Mouse (Mus musculus) neural tube, embryonic 12.5 days (tissue): ENCODE results near the gene Hist1h3i. TPM values are rescaled to one million over a fixed set of nuclear protein-coding genes. Genes with fewer than 3 reads are reported as not detected.
"Not testable (repeated sequence)": the region's sequence is repeated elsewhere in the genome, so short reads cannot be mapped to it uniquely, and the experiment has no call there.

Experiments
- ATAC-seq: fragments of 200-750 bp; cut with Nextera tagmentation; 2 replicates; pipeline ENCODE4 v1.8.0; 2017; ENCODE audit warnings: low read depth, mild to moderate bottlenecking, moderate TSS enrichment, moderate library complexity; ENCODE audit not compliant: low FRiP score
- H3K27ac ChIP-seq: fragments of 300-500 bp; sonication (generic); 2 replicates; pipeline ENCODE4 v1.5.1; 2016
- H3K27me3 ChIP-seq: fragments of 300-500 bp; sonication (generic); replicated peaks from 2 replicates; pipeline ENCODE4 v1.6.1; 2016; ENCODE audit warnings: mild to moderate bottlenecking
- H3K36me3 ChIP-seq: fragments of 300-500 bp; sonication (generic); 2 replicates; pipeline ENCODE4 v1.6.1; 2016; ENCODE audit warnings: mild to moderate bottlenecking
- H3K4me1 ChIP-seq: fragments of 300-500 bp; sonication (generic); 2 replicates; pipeline ENCODE4 v1.6.1; 2016
- H3K4me2 ChIP-seq: fragments of 300-500 bp; sonication (generic); replicated peaks from 2 replicates; pipeline ENCODE4 v1.6.1; 2016; ENCODE audit warnings: mild to moderate bottlenecking
- H3K4me3 ChIP-seq: fragments of 300-500 bp; sonication (generic); 2 replicates; pipeline ENCODE4 v1.5.1; 2016
- H3K9ac ChIP-seq: fragments of 300-500 bp; sonication (generic); 2 replicates; pipeline ENCODE4 v1.6.1; 2016; ENCODE audit warnings: mild to moderate bottlenecking
- H3K9me3 ChIP-seq: fragments of 300-500 bp; sonication (generic); 2 replicates; pipeline ENCODE4 v1.6.1; 2016; ENCODE audit warnings: mild to moderate bottlenecking
- WGBS: fragments of 180-500 bp; shearing (Covaris S2); methylation state at CpG from one replicate; pipeline ENCODE4 v1.1.7; 2016; 5-methylcytosine and 5-hydroxymethylcytosine counted together
- polyA plus RNA-seq: library from polyadenylated mRNA; unstranded; fragments of >200 nt; fragmentation: Nextera tagmentation; extraction: Ambion mirVana; gene quantifications from 2 replicates; pipeline ENCODE4 v1.2.1, GENCODE M21; 2016

The Hist1h3i gene
- polyA plus RNA-seq, 1 experiment from 2014 or later = 97.6 TPM

- H3K27ac ChIP-seq = no peak overlapping the region
- peaks cover 16% of the 10 kb centered on the region for H3K4me1 ChIP-seq
- peak overlapping the region; percentile 49 for H3K4me2 ChIP-seq
- H3K9me3 ChIP-seq = no peaks in the 10 kb centered on the region
- no peaks in the 10 kb centered on the region for H3K27me3 ChIP-seq
- 5% methylated on average over 18 of the region's 18 CpGs for whole genome bisulfite sequencing
- H3K9ac ChIP-seq = 0 out of 2 replicates have a peak overlapping the region, but pooled peaks have one; percentile 35
- no peak for ATAC-seq
- no peaks in the 10 kb centered on the region for H3K36me3 ChIP-seq
- no peak overlapping the region for H3K4me3 ChIP-seq
Measured at GRCm38 (mm10) chr13:21790601-21791283, 7.6 kb upstream of the Hist1h3i start.

GRCm38 (mm10) chr13:21789925-21790324 is 6.8 kb upstream of the Hist1h3i start:
- no peak for ATAC-seq
- Histone ChIP-seq H3K9ac (no peak overlapping the region), H3K27ac (no peak overlapping the region), H3K9me3 (no peaks in the 10 kb centered on the region), H3K36me3 (no peaks in the 10 kb centered on the region), H3K4me3 (no peak overlapping the region), H3K27me3 (no peaks in the 10 kb centered on the region), H3K4me2 (no peak overlapping the region), H3K4me1 (peaks cover 16% of the 10 kb centered on the region)
- 57% methylated on average over 6 of the region's 6 CpGs for WGBS

GRCm38 (mm10) chr13:21787760-21788593 is 4.8 kb upstream of the Hist1h3i start:
- Histone ChIP-seq H3K9me3 (no peaks in the 10 kb centered on the region), H3K4me1 (peaks cover 24% of the 10 kb centered on the region), H3K9ac (peak overlapping the region; percentile 40; the same call in 1 of the 2 replicates), H3K27me3 (no peaks in the 10 kb centered on the region), H3K27ac (no peak overlapping the region; the same call in 1 of the 2 replicates), H3K4me2 (peak overlapping the region; percentile 56), H3K36me3 (no peaks in the 10 kb centered on the region), H3K4me3 (peak overlapping the region; percentile 13; the same call in 1 of the 2 replicates)
- WGBS = 10% methylated on average over 16 of the region's 21 CpGs
- ATAC-seq = peak; percentile 46

GRCm38 (mm10) chr13:21786899-21787629 is 3.9 kb upstream of the Hist1h3i start, which contains the start of the genes Hist1h2an and Hist1h2bp:
TSS of gene Hist1h2an (minus strand) at chr13:21787218.
TSS of gene Hist1h2bp (plus strand) at chr13:21787461.
- under 1% methylated on average over 44 of the region's 63 CpGs for WGBS
- H3K4me1 ChIP-seq = peaks cover 30% of the 10 kb centered on the region

GRCm38 (mm10) chr13:21786189-21786898 is 3.2 kb upstream of the Hist1h3i start:
- Histone ChIP-seq H3K4me1 (peaks cover 30% of the 10 kb centered on the region), H3K4me3 (peak overlapping the region; percentile 29), H3K27ac (0 out of 2 replicates have a peak overlapping the region, but pooled peaks have one; percentile 16), H3K9ac (peak overlapping the region; percentile 44; the same call in 1 of the 2 replicates), H3K36me3 (no peaks in the 10 kb centered on the region), H3K4me2 (peak overlapping the region; percentile 57), H3K9me3 (no peaks in the 10 kb centered on the region), H3K27me3 (no peaks in the 10 kb centered on the region)
- no peak for ATAC-seq
- 4% methylated on average over 8 of the region's 8 CpGs for WGBS

More at GRCm38 (mm10) chr13:21786899-21787629, 3.9 kb upstream of the Hist1h3i start, which contains the start of the genes Hist1h2an and Hist1h2bp:
- H3K9me3 ChIP-seq, H3K36me3 ChIP-seq, H3K27me3 ChIP-seq: not testable (repeated sequence)
- Histone ChIP-seq H3K27ac (peak within 1 kb of the TSS; percentile 68), H3K4me3 (peak within 1 kb of the TSS; percentile 29), H3K4me2 (peak within 1 kb of the TSS; percentile 57), H3K9ac (peak within 1 kb of the TSS; percentile 44; the same call in 1 of the 2 replicates)
- peak; percentile 93 for ATAC-seq

- no peaks in the 10 kb centered on the region for H3K27me3 ChIP-seq
- H3K4me1 ChIP-seq = peaks cover 37% of the 10 kb centered on the region
- H3K4me3 ChIP-seq = no peak overlapping the region
- no peaks in the 10 kb centered on the region for H3K9me3 ChIP-seq
- no peaks in the 10 kb centered on the region for H3K36me3 ChIP-seq
- 10% methylated on average over 6 of the region's 6 CpGs for WGBS
- peak overlapping the region; percentile 69 for H3K4me2 ChIP-seq
- ATAC-seq = no peak
- H3K27ac ChIP-seq = peak overlapping the region; percentile 15; the same call in 1 of the 2 replicates
- 0 out of 2 replicates have a peak overlapping the region, but pooled peaks have one; percentile 26 for H3K9ac ChIP-seq
Measured at GRCm38 (mm10) chr13:21784311-21784710, 1.1 kb upstream of the Hist1h3i start.

- Histone ChIP-seq H3K4me3 (peak overlapping the region; percentile 11), H3K27ac (0 out of 2 replicates have a peak overlapping the region, but pooled peaks have one; percentile 15), H3K4me2 (peak overlapping the region; percentile 69), H3K27me3 (no peaks in the 10 kb centered on the region), H3K4me1 (peaks cover 37% of the 10 kb centered on the region), H3K9me3 (no peaks in the 10 kb centered on the region), H3K9ac (peak overlapping the region; percentile 26), H3K36me3 (no peaks in the 10 kb centered on the region)
- no peak for ATAC-seq
- WGBS = 2% methylated on average over 9 of the region's 9 CpGs
Measured at GRCm38 (mm10) chr13:21783734-21784161, 578 bp upstream of the Hist1h3i start.

- Histone ChIP-seq H3K27ac (peak overlapping the region; percentile 64), H3K4me3 (peak overlapping the region; percentile 35), H3K4me2 (peak overlapping the region; percentile 69), H3K4me1 (peaks cover 32% of the 10 kb centered on the region), H3K9ac (peak overlapping the region; percentile 66)
- H3K27me3 ChIP-seq, ATAC-seq, H3K36me3 ChIP-seq, H3K9me3 ChIP-seq: not testable (repeated sequence)
- 1% methylated on average over 14 of the region's 35 CpGs for WGBS
Measured at GRCm38 (mm10) chr13:21782361-21783254, 562 bp downstream of the Hist1h3i start.

- no peaks in the 10 kb centered on the region for H3K27me3 ChIP-seq
- no peak overlapping the region for H3K9ac ChIP-seq
- no peak for ATAC-seq
- no peak overlapping the region for H3K4me3 ChIP-seq
- H3K4me2 ChIP-seq = no peak overlapping the region
- peaks cover 32% of the 10 kb centered on the region for H3K4me1 ChIP-seq
- H3K36me3 ChIP-seq = no peaks in the 10 kb centered on the region
- no peaks in the 10 kb centered on the region for H3K9me3 ChIP-seq
- WGBS = 93% methylated on average over 1 of the region's 1 CpGs
- no peak overlapping the region for H3K27ac ChIP-seq
Measured at GRCm38 (mm10) chr13:21781639-21782038, 1.5 kb downstream of the Hist1h3i start.

GRCm38 (mm10) chr13:21781021-21781555 is 2.1 kb downstream of the Hist1h3i start:
- ATAC-seq = no peak
- Histone ChIP-seq H3K9me3 (no peaks in the 10 kb centered on the region), H3K4me2 (peak overlapping the region; percentile 93), H3K4me1 (peaks cover 30% of the 10 kb centered on the region), H3K36me3 (no peaks in the 10 kb centered on the region), H3K27me3 (no peaks in the 10 kb centered on the region), H3K27ac (no peak overlapping the region), H3K4me3 (0 out of 2 replicates have a peak overlapping the region, but pooled peaks have one; percentile 46), H3K9ac (no peak overlapping the region)
- 46% methylated on average over 6 of the region's 6 CpGs for WGBS
